Mouse (Mus musculus) embryonic facial prominence, embryonic 11.5 days (tissue): ENCODE measurements around the gene H2-M2. TPM values are rescaled to one million over a fixed set of nuclear protein-coding genes. Genes with fewer than 3 reads are reported as not detected.
"Not testable (repeated sequence)": the region's sequence is repeated elsewhere in the genome, so short reads cannot be mapped to it uniquely, and the experiment has no call there.

Experiments
- ATAC-seq: fragments of 200-750 bp; cut with Nextera tagmentation; replicated peaks from 2 replicates; pipeline ENCODE4 v1.8.0; 2017; ENCODE audit warnings: low read depth; ENCODE audit not compliant: insufficient number of reproducible peaks, low FRiP score, low TSS enrichment
- DNase-seq: peaks from one replicate; pipeline ENCODE4 v3.0.0-alpha.2; 2015; ENCODE audit warnings: low spot score
- H3K27ac ChIP-seq: fragments of 300-500 bp; sonication (generic); replicated peaks from 2 replicates; pipeline ENCODE4 v1.5.1; 2014; ENCODE audit warnings: mild to moderate bottlenecking, low read depth, low read length, control low read depth
- H3K27me3 ChIP-seq: fragments of 300-500 bp; sonication (generic); 2 replicates; pipeline ENCODE4 v1.6.1; 2014; ENCODE audit warnings: mild to moderate bottlenecking, low read length, moderate library complexity, mixed read lengths; ENCODE audit not compliant: control insufficient read depth, insufficient read depth
- H3K36me3 ChIP-seq: fragments of 300-500 bp; sonication (generic); replicated peaks from 2 replicates; pipeline ENCODE4 v1.6.1; 2014; ENCODE audit warnings: low read depth, mild to moderate bottlenecking, low read length, moderate library complexity, mixed read lengths; ENCODE audit not compliant: control insufficient read depth, insufficient read depth
- H3K4me1 ChIP-seq: fragments of 300-500 bp; sonication (generic); 2 replicates; pipeline ENCODE4 v1.6.1; 2014; ENCODE audit warnings: low read length, mixed read lengths; ENCODE audit not compliant: control insufficient read depth, insufficient read depth
- H3K4me2 ChIP-seq: fragments of 300-500 bp; sonication (generic); 2 replicates; pipeline ENCODE4 v1.6.1; 2014; ENCODE audit warnings: low read depth, mild to moderate bottlenecking, control low read depth, low read length, moderate library complexity
- H3K4me3 ChIP-seq: fragments of 300-500 bp; sonication (generic); 2 replicates; pipeline ENCODE4 v1.5.1; 2014; ENCODE audit warnings: low read depth, low read length, control low read depth
- H3K9ac ChIP-seq: fragments of 300-500 bp; sonication (generic); replicated peaks from 2 replicates; pipeline ENCODE4 v1.6.1; 2014; ENCODE audit warnings: mild to moderate bottlenecking, control low read depth, low read length
- H3K9me3 ChIP-seq: fragments of 300-500 bp; sonication (generic); replicated peaks from 2 replicates; pipeline ENCODE4 v1.6.1; 2016; ENCODE audit warnings: mild to moderate bottlenecking, low read length, inconsistent platforms, mixed read lengths; ENCODE audit not compliant: control insufficient read depth
- WGBS: fragments of 180-500 bp; shearing (Covaris S2); extraction: QIAGEN DNeasy Blood & Tissue Kit; methylation state at CpG from one replicate; pipeline ENCODE4 v1.1.7; 2014; 5-methylcytosine and 5-hydroxymethylcytosine counted together
- polyA plus RNA-seq: library from polyadenylated mRNA; unstranded; fragments of >200 nt; fragmentation: Nextera tagmentation; extraction: Ambion mirVana; gene quantifications from 2 replicates; pipeline ENCODE4 v1.2.1, GENCODE M21; 2014

The H2-M2 gene
- not detected in 2 replicates for polyA plus RNA-seq

GRCm38 (mm10) chr17:37483452-37483851 lies at the start of gene H2-M2:
H2-M2 (minus strand) TSS chr17:37483552.
- WGBS: 74% methylated on average over 2 of the region's 2 CpGs

DNA sequence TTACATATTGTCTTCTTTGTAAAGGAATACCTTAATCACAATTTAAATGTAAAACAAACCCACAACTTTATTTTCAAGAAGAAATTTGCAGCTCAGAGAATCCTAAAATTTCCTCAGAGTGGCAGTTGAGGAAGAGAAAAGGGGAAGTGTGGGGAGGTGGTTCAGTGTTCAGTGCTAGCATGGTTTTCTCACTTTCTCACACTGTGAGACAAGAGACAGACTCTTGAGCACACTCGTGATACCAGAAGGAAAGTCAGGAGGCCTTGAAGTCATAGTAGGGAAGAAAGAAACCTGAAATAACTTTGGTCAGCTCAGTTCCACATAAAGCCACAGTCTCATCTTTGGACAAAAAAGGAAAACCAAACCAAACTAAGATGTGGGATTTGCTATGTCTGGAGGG lies 42.1 kb upstream of the H2-M2 start:
- H3K4me1 ChIP-seq, H3K4me3 ChIP-seq, H3K9ac ChIP-seq, H3K27me3 ChIP-seq, H3K4me2 ChIP-seq, H3K36me3 ChIP-seq, H3K9me3 ChIP-seq, DNase-seq, H3K27ac ChIP-seq, ATAC-seq: not testable (repeated sequence)
- 75% methylated on average over 1 of the region's 1 CpGs for WGBS

More at GRCm38 (mm10) chr17:37483452-37483851, at the start of gene H2-M2:
- H3K27me3 ChIP-seq: no peaks in the 10 kb centered on the region
- H3K9me3 ChIP-seq: no peaks in the 10 kb centered on the region
- no peak within 1 kb of the TSS for H3K27ac ChIP-seq
- H3K36me3 ChIP-seq: no peaks in the 10 kb centered on the region
- H3K4me2 ChIP-seq: no peak within 1 kb of the TSS
- no peak for ATAC-seq
- no peak within 1 kb of the TSS for H3K4me3 ChIP-seq
- no peak within 1 kb of the TSS for H3K9ac ChIP-seq
- no peak for DNase-seq
- H3K4me1 ChIP-seq: no peaks in the 10 kb centered on the region

DNA sequence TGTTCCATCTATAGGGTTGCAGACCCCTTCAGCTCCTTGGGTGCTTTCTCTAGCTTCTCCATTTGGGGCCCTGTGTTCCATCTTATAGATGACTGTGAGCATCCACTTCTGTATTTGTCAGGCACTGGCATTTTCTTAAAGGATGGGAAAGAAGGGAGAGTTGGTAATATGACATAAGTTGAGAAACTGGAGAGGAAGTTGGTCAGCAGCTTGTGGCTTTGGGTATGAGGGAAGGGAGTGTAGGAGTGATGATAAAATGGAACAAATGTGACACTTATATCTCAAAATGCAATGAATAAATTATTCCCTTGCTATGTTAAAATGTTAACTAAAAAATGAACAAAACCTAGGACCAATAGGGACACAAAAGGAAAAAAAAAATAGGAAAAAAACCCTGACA lies 41.3 kb upstream of the H2-M2 start:
- not testable (repeated sequence) for H3K4me2 ChIP-seq, H3K27me3 ChIP-seq, DNase-seq, H3K36me3 ChIP-seq, ATAC-seq, H3K27ac ChIP-seq, H3K4me1 ChIP-seq, H3K4me3 ChIP-seq, H3K9ac ChIP-seq, H3K9me3 ChIP-seq

DNA sequence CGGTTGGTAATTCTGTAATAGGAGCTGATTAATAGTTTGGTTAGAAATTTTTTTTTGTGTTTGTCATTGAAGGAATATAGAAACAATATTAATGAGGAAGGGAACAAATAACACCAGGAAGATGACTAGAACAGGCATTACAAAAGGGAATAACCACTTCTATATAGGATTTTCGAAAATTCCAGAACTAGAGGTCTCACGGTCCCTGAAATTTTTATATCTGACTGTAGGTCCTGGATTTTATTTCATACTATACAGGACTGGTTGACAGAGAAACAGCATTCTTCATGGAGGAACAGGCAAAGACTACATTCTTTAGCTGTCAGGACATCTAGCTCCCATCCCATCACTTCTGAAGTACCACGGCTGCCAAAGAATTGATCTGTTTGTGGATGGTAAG lies 24.4 kb upstream of the H2-M2 start, which contains the start of gene Olfr111:
Olfr111 (plus strand) TSS at position 301 of the 400 bp plus-strand sequence.
- ATAC-seq (no peak), DNase-seq (no peak)
- 88% methylated on average over 4 of the region's 4 CpGs for WGBS
- no peak within 1 kb of the TSS for H3K4me3 ChIP-seq
- no peak within 1 kb of the TSS for H3K9ac ChIP-seq
- no peak within 1 kb of the TSS for H3K27ac ChIP-seq
- no peaks in the 10 kb centered on the region for H3K36me3 ChIP-seq
- no peaks in the 10 kb centered on the region for H3K9me3 ChIP-seq
- H3K27me3 ChIP-seq: no peaks in the 10 kb centered on the region
- H3K4me2 ChIP-seq: no peak within 1 kb of the TSS
- no peaks in the 10 kb centered on the region for H3K4me1 ChIP-seq

- 50% methylated on average over 1 of the region's 1 CpGs for WGBS
- Histone ChIP-seq H3K9me3 (no peaks in the 10 kb centered on the region), H3K27me3 (no peaks in the 10 kb centered on the region), H3K27ac (no peak within 1 kb of the TSS), H3K4me2 (no peak within 1 kb of the TSS), H3K4me1 (no peaks in the 10 kb centered on the region), H3K9ac (no peak within 1 kb of the TSS), H3K36me3 (no peaks in the 10 kb centered on the region), H3K4me3 (no peak within 1 kb of the TSS)
- ATAC-seq (no peak), DNase-seq (no peak)
Measured at GRCm38 (mm10) chr17:37491930-37492518, 8.7 kb upstream of the H2-M2 start, which contains the start of gene Olfr110. Olfr110 (plus strand) TSS chr17:37492468.

DNA sequence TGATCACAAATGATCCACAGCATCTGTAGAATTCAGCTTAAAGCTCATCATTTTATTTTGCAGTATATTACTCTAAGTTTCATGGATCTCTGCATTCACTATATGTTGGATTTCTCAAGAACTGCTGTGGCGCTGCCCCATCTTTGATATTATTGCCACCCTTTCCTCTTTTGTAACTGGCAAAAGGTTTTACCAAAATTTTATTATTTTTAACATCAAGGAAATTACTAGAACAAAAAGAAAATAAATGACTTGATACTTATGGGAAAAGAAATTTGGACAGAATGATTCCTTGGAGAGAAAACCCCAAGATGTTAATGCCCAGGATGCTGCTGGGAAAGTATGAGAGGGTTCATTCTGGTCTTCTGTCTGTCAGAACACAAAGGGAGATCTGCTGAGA lies 24.7 kb downstream of the H2-M2 start, which contains the start of gene Olfr109:
Olfr109 (plus strand) TSS at position 301 of the 400 bp plus-strand sequence.
- no peak within 1 kb of the TSS for H3K9ac ChIP-seq
- no peaks in the 10 kb centered on the region for H3K9me3 ChIP-seq
- H3K4me2 ChIP-seq: no peak within 1 kb of the TSS
- H3K36me3 ChIP-seq: no peaks in the 10 kb centered on the region
- 86% methylated on average over 1 of the region's 1 CpGs for WGBS
- H3K27me3 ChIP-seq: no peaks in the 10 kb centered on the region
- no peak within 1 kb of the TSS for H3K4me3 ChIP-seq
- DNase-seq: no peak
- no peak within 1 kb of the TSS for H3K27ac ChIP-seq
- ATAC-seq: no peak
- H3K4me1 ChIP-seq: no peaks in the 10 kb centered on the region

GRCm38 (mm10) chr17:37445180-37445579 lies 38.2 kb downstream of the H2-M2 start, which contains the start of gene Olfr108:
Olfr108 (plus strand) TSS chr17:37445480.
- no peaks in the 10 kb centered on the region for H3K4me1 ChIP-seq
- ATAC-seq (no peak), DNase-seq (no peak)
- no peaks in the 10 kb centered on the region for H3K27me3 ChIP-seq
- no peak within 1 kb of the TSS for H3K4me3 ChIP-seq
- WGBS: 89% methylated on average over 1 of the region's 1 CpGs
- no peak within 1 kb of the TSS for H3K27ac ChIP-seq
- H3K9ac ChIP-seq: no peak within 1 kb of the TSS
- no peaks in the 10 kb centered on the region for H3K36me3 ChIP-seq
- H3K9me3 ChIP-seq: no peaks in the 10 kb centered on the region
- no peak within 1 kb of the TSS for H3K4me2 ChIP-seq
